Mouse (Mus musculus) E14TG2a.4 (cell line): ENCODE data around the gene Cep170b.

Experiments
- H3K27me3 ChIP-seq: 2 replicates; pipeline ENCODE4 v1.6.1; 2014; ENCODE audit warnings: low read length, control low read depth; ENCODE audit not compliant: insufficient read depth
- H3K36me3 ChIP-seq: 2 replicates; pipeline ENCODE4 v1.6.1; 2014; ENCODE audit warnings: low read length, control low read depth; ENCODE audit not compliant: insufficient read depth
- H3K4me1 ChIP-seq: replicated peaks from 2 replicates; pipeline ENCODE4 v1.6.1; 2014; ENCODE audit warnings: low read depth, low read length, control low read depth
- H3K4me3 ChIP-seq: replicated peaks from 2 replicates; pipeline ENCODE4 v1.5.1; 2014; ENCODE audit warnings: mild to moderate bottlenecking, low read length
- H3K9me3 ChIP-seq: 2 replicates; pipeline ENCODE4 v1.6.1; 2014; ENCODE audit warnings: low read length, control low read depth
- CTCF ChIP-seq: conservative IDR thresholded peaks from 2 replicates; pipeline ENCODE4 v1.5.1; 2014; ENCODE audit warnings: low read length
- NANOG ChIP-seq: IDR thresholded peaks from 2 replicates; pipeline ENCODE4 v1.6.1; 2014; ENCODE audit warnings: borderline replicate concordance, low read length, mixed read lengths
- POU5F1 ChIP-seq: IDR thresholded peaks from 2 replicates; pipeline ENCODE4 v1.6.1; 2014; ENCODE audit warnings: low read length, borderline replicate concordance

The Cep170b gene

DNA sequence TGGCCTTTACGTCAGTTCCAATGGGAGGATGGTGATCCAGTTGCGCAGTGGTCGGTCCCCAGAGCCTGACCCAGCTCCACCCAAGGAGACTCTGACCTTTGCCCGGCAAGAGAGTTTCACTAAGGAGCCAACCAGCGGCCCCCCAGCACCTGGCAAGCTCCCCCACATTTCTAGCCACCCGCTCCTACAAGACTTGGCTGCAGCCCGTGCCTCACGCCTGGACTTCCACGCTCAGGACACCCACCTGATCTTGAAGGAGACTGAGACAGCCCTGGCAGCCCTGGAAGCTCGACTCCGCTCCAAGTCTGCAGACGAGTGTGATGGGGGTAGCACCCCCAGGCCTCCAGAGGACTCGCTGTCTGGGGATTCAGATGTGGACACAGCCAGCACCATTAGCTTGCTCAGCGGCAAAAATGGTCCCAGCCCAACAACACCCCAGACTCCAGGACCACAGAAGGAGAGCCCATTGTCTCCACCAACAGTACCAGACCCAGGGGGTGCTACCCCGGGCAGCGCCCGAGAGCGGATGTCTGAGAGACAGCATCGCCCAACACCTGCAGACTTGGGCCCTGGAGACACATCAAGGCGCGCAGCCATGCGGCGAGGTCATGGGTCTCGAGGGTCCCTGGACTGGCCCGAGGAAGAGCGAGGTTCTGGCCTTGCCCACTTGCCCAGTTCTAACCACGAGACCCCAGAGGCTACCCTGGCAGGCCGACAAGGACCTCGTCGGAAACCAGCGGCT, 18.2 kb downstream of the Cep170b start:
- peak overlapping the region; percentile 55 for H3K4me3 ChIP-seq
- no peak for TF ChIP-seq CTCF
- H3K36me3 ChIP-seq, result peaks cover 87% of the 10 kb centered on the region
- no peaks in the 10 kb centered on the region for H3K27me3 ChIP-seq
- H3K4me1 ChIP-seq, result peaks cover 70% of the 10 kb centered on the region
- H3K9me3 ChIP-seq, result no peaks in the 10 kb centered on the region

DNA sequence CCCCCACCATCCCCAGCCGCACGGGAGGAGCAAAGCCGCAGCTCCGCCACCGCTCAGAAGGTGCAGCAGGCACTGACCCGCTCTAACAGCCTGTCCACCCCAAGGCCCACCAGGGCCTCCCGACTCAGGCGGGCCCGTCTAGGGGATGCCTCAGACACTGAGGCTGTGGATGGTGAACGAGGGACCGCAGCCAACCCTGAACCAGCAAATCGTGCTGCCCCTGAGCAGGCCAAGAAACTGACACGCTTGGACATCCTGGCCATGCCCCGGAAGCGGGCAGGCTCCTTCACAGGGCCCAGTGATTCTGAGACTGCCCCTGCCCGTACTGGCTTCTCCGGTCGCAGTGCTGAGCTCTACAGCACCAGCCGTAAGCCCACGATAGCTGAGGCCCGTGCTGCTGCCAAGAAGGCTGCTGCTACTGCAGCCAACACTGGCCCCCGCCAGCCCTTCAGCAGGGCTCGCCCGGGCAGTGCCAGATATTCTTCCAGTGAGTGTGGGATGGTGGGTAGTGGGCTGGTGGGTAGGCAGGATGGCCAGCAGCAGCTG, 18.8 kb downstream of the Cep170b start:
- Histone ChIP-seq H3K4me3 (peak overlapping the region; percentile 55), H3K27me3 (no peaks in the 10 kb centered on the region), H3K4me1 (peaks cover 73% of the 10 kb centered on the region), H3K9me3 (no peaks in the 10 kb centered on the region), H3K36me3 (peaks cover 87% of the 10 kb centered on the region)
- TF ChIP-seq POU5F1 (no peak), NANOG (no peak), CTCF (no peak)

DNA sequence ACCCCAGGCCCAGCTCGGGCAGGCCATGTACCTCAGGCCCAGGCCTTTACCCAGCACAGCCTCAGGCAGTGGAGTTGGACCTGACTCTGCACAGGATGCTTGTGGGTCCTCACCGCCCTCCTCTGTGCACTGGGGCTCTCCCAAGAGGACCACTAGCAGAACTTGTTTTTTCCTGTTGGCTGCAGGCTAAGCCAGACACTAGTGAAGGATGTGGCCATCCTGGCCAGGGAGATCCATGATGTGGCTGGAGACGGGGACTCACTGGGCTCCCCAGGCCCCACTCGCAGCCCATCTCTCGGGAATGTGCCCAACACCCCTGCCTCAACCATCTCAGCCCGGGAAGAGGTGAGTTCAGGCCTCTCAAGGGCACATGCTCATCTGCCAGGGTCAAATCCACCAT, 22.5 kb downstream of the Cep170b start:
- Histone ChIP-seq H3K9me3 (no peaks in the 10 kb centered on the region), H3K4me3 (peak overlapping the region; percentile 37), H3K27me3 (no peaks in the 10 kb centered on the region), H3K36me3 (peaks cover 67% of the 10 kb centered on the region), H3K4me1 (peaks cover 67% of the 10 kb centered on the region)
- no peak for TF ChIP-seq CTCF
- TF ChIP-seq NANOG, result no peak
- TF ChIP-seq POU5F1, result no peak

DNA sequence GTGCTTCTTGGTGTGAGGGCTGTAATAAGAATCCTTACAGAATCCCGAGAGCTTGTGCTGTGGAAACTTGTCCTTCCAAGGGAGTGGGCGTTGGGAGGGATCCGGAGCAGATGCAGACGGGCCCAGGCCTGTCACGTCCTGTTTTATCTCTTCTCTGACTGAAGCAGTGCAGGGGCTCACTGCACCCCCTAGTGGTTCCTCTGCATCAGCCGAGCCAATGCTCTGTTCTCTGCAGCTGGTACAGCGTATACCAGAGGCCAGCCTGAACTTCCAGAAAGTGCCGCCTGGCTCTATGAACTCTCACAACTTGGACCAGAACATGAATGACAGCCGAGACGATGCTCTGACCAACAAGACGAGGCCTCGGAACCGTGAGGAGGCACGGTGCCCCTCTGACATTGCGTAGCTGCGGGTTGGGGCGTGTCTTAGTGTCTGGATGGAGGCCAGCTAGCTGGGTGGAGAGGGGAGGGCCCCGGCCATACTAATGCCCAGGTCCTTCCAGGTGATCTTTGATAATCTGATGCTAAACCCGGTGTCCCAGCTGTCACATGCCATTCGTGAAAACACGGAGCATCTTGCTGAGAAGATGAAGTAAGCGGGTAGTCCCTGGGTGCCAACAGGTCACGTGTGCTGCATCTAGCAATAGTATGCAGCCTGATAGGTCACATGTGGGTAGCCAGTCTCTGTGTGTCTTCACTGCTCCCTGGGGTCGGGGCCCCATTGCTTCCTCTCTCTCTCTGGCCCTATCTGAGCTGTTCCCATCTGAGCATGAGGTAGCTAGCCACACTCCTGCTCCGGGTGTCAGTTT, 23.1 kb downstream of the Cep170b start:
- Histone ChIP-seq H3K27me3 (no peaks in the 10 kb centered on the region), H3K36me3 (peaks cover 62% of the 10 kb centered on the region), H3K4me1 (peaks cover 61% of the 10 kb centered on the region), H3K4me3 (peak overlapping the region; percentile 37), H3K9me3 (no peaks in the 10 kb centered on the region)
- no peak for TF ChIP-seq POU5F1
- peak; percentile 84 for TF ChIP-seq CTCF

DNA sequence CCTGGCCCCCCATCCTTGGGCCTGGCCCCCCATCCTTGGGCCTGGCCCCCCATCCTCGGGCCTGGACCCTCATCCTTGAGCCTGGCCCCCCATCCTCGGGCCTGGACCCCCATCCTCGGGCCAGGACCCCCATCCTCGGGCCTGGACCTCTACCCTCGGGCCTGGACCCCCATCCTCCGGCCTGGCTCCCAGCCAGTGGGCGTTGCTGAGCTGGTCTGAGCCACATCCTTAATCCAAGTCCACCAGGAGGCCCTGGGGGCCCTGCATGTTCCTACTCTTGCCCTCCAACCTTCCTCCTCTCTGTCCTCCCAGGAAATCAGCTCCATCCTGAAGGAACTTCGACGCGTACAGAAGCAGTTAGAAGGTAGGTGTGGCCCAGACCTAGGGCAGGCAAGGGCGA, 24.0 kb downstream of the Cep170b start:
- H3K9me3 ChIP-seq, result no peaks in the 10 kb centered on the region
- no peak for TF ChIP-seq NANOG
- TF ChIP-seq POU5F1, result no peak
- no peak for TF ChIP-seq CTCF

DNA sequence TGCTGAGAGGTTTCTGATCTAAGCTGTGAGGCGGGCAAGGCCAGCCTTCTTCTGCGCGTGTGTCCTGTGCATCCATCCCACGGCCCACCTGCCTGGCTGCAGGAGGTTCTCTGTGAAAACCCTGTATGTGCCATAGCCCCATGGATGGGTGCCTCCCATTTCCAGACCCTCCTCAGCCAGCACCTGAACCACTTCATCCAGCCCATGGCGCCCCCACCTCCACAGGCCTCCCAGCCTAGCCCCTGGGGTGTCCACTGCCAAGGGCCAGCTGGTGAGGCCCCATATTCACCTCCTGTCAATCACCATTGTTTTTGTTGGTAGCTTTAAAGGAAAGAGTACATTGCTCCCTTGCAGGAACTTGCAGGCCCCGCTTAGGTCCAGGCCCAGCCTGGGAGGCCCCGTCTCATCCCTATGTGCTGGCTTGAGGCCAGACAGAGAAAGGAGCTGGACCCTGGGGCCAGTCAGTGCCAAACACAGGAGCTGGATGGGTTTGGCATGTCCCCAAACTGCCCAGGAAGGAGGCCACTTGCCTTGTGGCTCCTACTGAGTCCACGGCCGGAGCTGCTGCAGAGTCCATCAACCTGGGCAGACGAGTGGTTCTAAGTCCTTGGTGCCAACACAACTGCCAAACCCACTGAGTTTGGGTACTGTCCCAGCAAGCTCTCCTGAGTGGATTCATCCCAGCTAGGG, 24.8 kb downstream of the Cep170b start:
- Histone ChIP-seq H3K36me3 (peaks cover 46% of the 10 kb centered on the region), H3K4me1 (peaks cover 48% of the 10 kb centered on the region), H3K9me3 (no peaks in the 10 kb centered on the region), H3K4me3 (no peak overlapping the region), H3K27me3 (no peaks in the 10 kb centered on the region)
- TF ChIP-seq POU5F1 (no peak), NANOG (no peak), CTCF (no peak)

More for the DNA sequence above, 24.0 kb downstream of the Cep170b start:
- Histone ChIP-seq H3K36me3 (peaks cover 54% of the 10 kb centered on the region), H3K4me3 (no peak overlapping the region), H3K27me3 (no peaks in the 10 kb centered on the region), H3K4me1 (peaks cover 53% of the 10 kb centered on the region)

DNA sequence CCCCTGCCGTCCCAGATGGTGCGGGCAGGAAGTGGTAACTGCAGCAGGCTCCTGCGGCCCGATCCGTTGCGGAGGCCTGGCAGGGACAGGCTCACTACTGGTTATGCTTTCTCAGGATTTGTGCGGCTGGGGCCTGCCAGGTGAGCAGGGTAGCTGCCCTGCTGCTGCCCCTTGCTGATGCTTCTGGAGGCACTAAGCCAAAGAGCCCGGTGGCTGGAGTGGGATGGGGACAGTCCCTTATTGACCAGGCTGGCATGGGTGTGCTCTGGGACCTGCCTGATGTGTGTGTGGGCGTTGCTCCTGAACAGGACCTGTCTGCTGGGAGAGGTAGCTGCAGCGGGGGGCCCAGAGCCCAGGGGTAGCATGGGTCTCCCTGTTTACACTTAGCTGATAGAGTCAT, 25.5 kb downstream of the Cep170b start:
- TF ChIP-seq POU5F1, result no peak
- no peak for TF ChIP-seq NANOG
- TF ChIP-seq CTCF, result no peak
- H3K27me3 ChIP-seq, result 0 out of 2 replicates have a peak, but pooled peaks cover 1% of the 10 kb centered on the region
- H3K4me3 ChIP-seq, result no peak overlapping the region
- H3K9me3 ChIP-seq, result no peaks in the 10 kb centered on the region
- H3K36me3 ChIP-seq, result peaks cover 39% of the 10 kb centered on the region
- H3K4me1 ChIP-seq, result peaks cover 43% of the 10 kb centered on the region

DNA sequence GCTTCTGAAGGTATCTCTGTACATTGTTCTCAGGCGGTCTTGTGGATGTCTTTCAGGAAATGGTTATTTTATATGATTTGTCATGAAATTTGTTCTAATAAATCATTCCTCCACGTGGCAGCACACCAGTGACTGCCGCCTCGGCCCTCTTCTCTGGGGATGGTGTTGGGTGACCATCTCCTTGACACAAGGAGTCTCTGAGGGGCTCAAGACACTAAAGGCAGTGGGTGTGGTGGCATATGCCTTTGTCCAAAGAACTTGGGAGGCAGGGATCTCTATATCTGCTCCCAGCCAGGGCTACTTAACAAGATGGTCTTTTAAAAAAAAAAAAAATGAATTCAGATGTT, 26.2 kb downstream of the Cep170b start:
- 0 out of 2 replicates have a peak, but pooled peaks cover 8% of the 10 kb centered on the region for H3K27me3 ChIP-seq
- H3K9me3 ChIP-seq, result no peaks in the 10 kb centered on the region
- H3K4me3 ChIP-seq, result no peak overlapping the region
- H3K4me1 ChIP-seq, result peaks cover 40% of the 10 kb centered on the region
- TF ChIP-seq POU5F1 (no peak), CTCF (no peak), NANOG (no peak)
- peaks cover 33% of the 10 kb centered on the region for H3K36me3 ChIP-seq
